Mouse (Mus musculus): ENCODE measurements around the gene Dars2. TPM values are rescaled to one million over a fixed set of nuclear protein-coding genes. Genes with fewer than 3 reads are reported as not detected.
"Not testable (repeated sequence)": the region's sequence is repeated elsewhere in the genome, so short reads cannot be mapped to it uniquely, and the experiment has no call there.

The Dars2 gene
- polyA plus RNA-seq, 1 experiment from 2014 or later: 30.8 TPM

- peaks cover 17% of the 10 kb centered on the region for H3K36me3 ChIP-seq (ENCODE audit: control insufficient read depth, insufficient read depth, low read length)
- WGBS: 95% methylated on average over 1 of the region's 1 CpGs
- not testable (repeated sequence) for ATAC-seq (ENCODE audit: low read depth); H3K4me1 ChIP-seq (replicated peaks; ENCODE audit: control insufficient read depth, insufficient read depth, low read length); H3K4me2 ChIP-seq (ENCODE audit: low read depth, low read length); H3K9ac ChIP-seq (ENCODE audit: low read length); H3K27ac ChIP-seq (ENCODE audit: low read length); H3K9me3 ChIP-seq (ENCODE audit: control insufficient read depth, low read length); H3K4me3 ChIP-seq (ENCODE audit: low read length); H3K27me3 ChIP-seq (ENCODE audit: control insufficient read depth, insufficient read depth, low read depth, low read length)
Observed at GRCm38 (mm10) chr1:161028427-161028826, 42.0 kb downstream of the Dars2 start.

DNA sequence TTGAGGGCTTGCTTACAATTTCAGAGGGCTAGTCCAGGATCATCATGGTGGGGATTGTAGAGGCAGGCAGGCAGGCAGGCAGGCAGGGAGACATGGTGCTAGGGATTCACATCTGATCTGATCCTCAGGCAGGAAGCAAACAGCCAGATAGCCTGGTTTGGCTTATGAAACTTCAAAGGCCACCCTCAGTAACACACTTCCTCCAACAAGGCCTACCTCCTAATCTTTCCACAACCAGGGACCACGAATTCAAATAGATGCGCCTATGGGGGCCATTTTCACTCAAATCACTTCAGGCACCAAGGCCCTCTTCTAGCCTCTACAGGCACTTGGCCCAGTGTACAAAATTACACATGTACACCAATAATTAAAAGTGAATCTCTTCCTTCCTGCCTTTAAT, 43.3 kb downstream of the Dars2 start:
- no peak overlapping the region for H3K9ac ChIP-seq (ENCODE audit: low read length)
- no peak overlapping the region for H3K27ac ChIP-seq (ENCODE audit: low read length)
- no peak overlapping the region for H3K4me2 ChIP-seq (ENCODE audit: low read depth, low read length)
- 84% methylated on average over 2 of the region's 2 CpGs for WGBS
- H3K36me3 ChIP-seq (ENCODE audit: control insufficient read depth, insufficient read depth, low read length): peaks cover 14% of the 10 kb centered on the region
- no peak for ATAC-seq (ENCODE audit: low read depth)
- H3K4me3 ChIP-seq (ENCODE audit: low read length): no peak overlapping the region
- no peaks in the 10 kb centered on the region for H3K27me3 ChIP-seq (ENCODE audit: control insufficient read depth, insufficient read depth, low read depth, low read length)
- H3K9me3 ChIP-seq (ENCODE audit: control insufficient read depth, low read length): no peaks in the 10 kb centered on the region
- H3K4me1 ChIP-seq (replicated peaks; ENCODE audit: control insufficient read depth, insufficient read depth, low read length): peaks cover 3% of the 10 kb centered on the region

DNA sequence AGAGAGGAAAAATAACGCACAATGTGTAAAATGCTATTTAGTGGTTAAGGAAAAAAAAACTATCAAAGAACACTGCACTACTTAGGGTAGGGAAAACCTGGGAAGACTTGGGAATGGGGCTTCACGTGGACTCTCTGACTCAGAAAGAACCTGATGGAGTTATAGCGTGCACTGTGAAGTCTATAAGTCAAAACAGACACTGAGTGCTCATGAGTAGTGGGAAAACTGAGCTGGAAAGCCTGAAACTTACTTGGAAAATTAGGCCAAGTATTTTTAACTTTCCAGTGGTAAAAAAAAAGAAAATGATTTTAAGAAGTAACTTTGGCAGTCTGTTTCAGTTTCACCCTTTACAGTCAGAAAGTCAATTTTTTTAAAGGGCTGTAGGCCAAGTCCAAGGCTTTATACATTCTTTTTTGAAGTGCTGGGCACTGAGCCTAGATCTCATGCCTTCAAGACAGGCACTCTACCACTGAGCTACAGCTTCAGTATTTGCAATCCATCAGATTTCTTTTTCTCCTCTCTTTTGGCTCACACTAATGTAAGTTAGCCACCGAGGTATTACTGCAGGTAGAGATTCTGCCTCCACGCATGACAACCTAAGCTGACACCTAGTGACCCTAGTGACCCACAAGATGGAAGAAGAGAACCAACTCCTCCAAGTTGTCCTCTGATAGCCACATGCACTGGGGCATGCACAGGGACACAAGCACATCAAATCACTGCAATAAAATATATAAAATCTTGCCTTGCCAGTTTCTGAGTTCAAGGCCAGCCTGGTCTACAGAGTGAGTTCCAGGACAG, 44.8 kb downstream of the Dars2 start:
- 63% methylated on average over 5 of the region's 5 CpGs for WGBS
- Histone ChIP-seq H3K4me1 (replicated peaks; ENCODE audit: control insufficient read depth, insufficient read depth, low read length) (peaks cover 3% of the 10 kb centered on the region), H3K4me3 (ENCODE audit: low read length) (no peak overlapping the region), H3K27ac (ENCODE audit: low read length) (peak overlapping the region; percentile 80), H3K36me3 (ENCODE audit: control insufficient read depth, insufficient read depth, low read length) (peaks cover 2% of the 10 kb centered on the region), H3K9me3 (ENCODE audit: control insufficient read depth, low read length) (no peaks in the 10 kb centered on the region), H3K27me3 (ENCODE audit: control insufficient read depth, insufficient read depth, low read depth, low read length) (no peaks in the 10 kb centered on the region), H3K9ac (ENCODE audit: low read length) (peak overlapping the region; percentile 14; the same call in 1 of the 2 replicates), H3K4me2 (ENCODE audit: low read depth, low read length) (no peak overlapping the region)
- peak; percentile 94 for ATAC-seq (ENCODE audit: low read depth)

- no peak overlapping the region for H3K4me2 ChIP-seq (ENCODE audit: low read depth, low read length)
- ATAC-seq (ENCODE audit: low read depth): no peak
- H3K27me3 ChIP-seq (ENCODE audit: control insufficient read depth, insufficient read depth, low read depth, low read length): no peaks in the 10 kb centered on the region
- H3K4me3 ChIP-seq (ENCODE audit: low read length): no peak overlapping the region
- H3K36me3 ChIP-seq (ENCODE audit: control insufficient read depth, insufficient read depth, low read length): peaks cover 15% of the 10 kb centered on the region
- H3K9ac ChIP-seq (ENCODE audit: low read length): no peak overlapping the region
- H3K9me3 ChIP-seq (ENCODE audit: control insufficient read depth, low read length): no peaks in the 10 kb centered on the region
- no peaks in the 10 kb centered on the region for H3K4me1 ChIP-seq (replicated peaks; ENCODE audit: control insufficient read depth, insufficient read depth, low read length)
- WGBS: 92% methylated on average over 14 of the region's 14 CpGs
- H3K27ac ChIP-seq (ENCODE audit: low read length): no peak overlapping the region
Observed at GRCm38 (mm10) chr1:161020051-161020450, 50.4 kb downstream of the Dars2 start.

- Histone ChIP-seq H3K4me2 (ENCODE audit: low read depth, low read length) (no peak overlapping the region), H3K9me3 (ENCODE audit: control insufficient read depth, low read length) (no peaks in the 10 kb centered on the region), H3K27ac (ENCODE audit: low read length) (no peak overlapping the region), H3K27me3 (ENCODE audit: control insufficient read depth, insufficient read depth, low read depth, low read length) (no peaks in the 10 kb centered on the region), H3K4me1 (replicated peaks; ENCODE audit: control insufficient read depth, insufficient read depth, low read length) (no peaks in the 10 kb centered on the region), H3K4me3 (ENCODE audit: low read length) (no peak overlapping the region), H3K36me3 (ENCODE audit: control insufficient read depth, insufficient read depth, low read length) (peaks cover 19% of the 10 kb centered on the region), H3K9ac (ENCODE audit: low read length) (no peak overlapping the region)
- ATAC-seq (ENCODE audit: low read depth): no peak
- 90% methylated on average over 2 of the region's 2 CpGs for WGBS
Observed at GRCm38 (mm10) chr1:161016378-161016777, 54.1 kb downstream of the Dars2 start.

DNA sequence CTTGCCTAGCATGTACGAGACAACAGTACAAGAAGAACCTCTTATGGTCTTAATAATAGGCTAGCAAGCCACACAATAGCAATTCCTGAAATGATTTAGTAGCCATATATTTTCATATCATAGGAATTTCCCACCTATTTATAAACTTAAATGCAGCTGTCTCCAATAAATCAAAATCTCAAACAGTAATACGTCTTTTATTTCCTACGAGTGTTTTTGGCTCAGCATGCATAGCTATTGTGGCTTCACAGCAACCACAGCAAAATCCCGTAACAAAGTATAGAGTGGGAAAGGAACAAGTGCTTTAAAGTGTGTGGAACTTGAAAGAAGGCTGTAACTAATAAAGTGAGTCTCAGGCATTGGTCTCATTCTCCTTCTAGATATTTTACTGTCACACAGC, 60.0 kb downstream of the Dars2 start:
- Histone ChIP-seq H3K36me3 (ENCODE audit: control insufficient read depth, insufficient read depth, low read length) (peaks cover 4% of the 10 kb centered on the region; the same call in 1 of the 2 replicates), H3K4me1 (replicated peaks; ENCODE audit: control insufficient read depth, insufficient read depth, low read length) (no peaks in the 10 kb centered on the region), H3K27ac (ENCODE audit: low read length) (no peak overlapping the region), H3K27me3 (ENCODE audit: control insufficient read depth, insufficient read depth, low read depth, low read length) (no peaks in the 10 kb centered on the region), H3K9ac (ENCODE audit: low read length) (no peak overlapping the region), H3K4me2 (ENCODE audit: low read depth, low read length) (no peak overlapping the region), H3K4me3 (ENCODE audit: low read length) (no peak overlapping the region), H3K9me3 (ENCODE audit: control insufficient read depth, low read length) (no peaks in the 10 kb centered on the region)
- ATAC-seq (ENCODE audit: low read depth): no peak
- 79% methylated on average over 4 of the region's 4 CpGs for WGBS

GRCm38 (mm10) chr1:161008038-161008437, 62.4 kb downstream of the Dars2 start:
- Histone ChIP-seq H3K4me3 (ENCODE audit: low read length) (no peak overlapping the region), H3K4me2 (ENCODE audit: low read depth, low read length) (no peak overlapping the region), H3K27ac (ENCODE audit: low read length) (no peak overlapping the region), H3K9ac (ENCODE audit: low read length) (no peak overlapping the region), H3K4me1 (replicated peaks; ENCODE audit: control insufficient read depth, insufficient read depth, low read length) (no peaks in the 10 kb centered on the region), H3K36me3 (ENCODE audit: control insufficient read depth, insufficient read depth, low read length) (peaks cover 4% of the 10 kb centered on the region; the same call in 1 of the 2 replicates), H3K9me3 (ENCODE audit: control insufficient read depth, low read length) (no peaks in the 10 kb centered on the region), H3K27me3 (ENCODE audit: control insufficient read depth, insufficient read depth, low read depth, low read length) (no peaks in the 10 kb centered on the region)
- ATAC-seq (ENCODE audit: low read depth): no peak
- 87% methylated on average over 2 of the region's 2 CpGs for WGBS

DNA sequence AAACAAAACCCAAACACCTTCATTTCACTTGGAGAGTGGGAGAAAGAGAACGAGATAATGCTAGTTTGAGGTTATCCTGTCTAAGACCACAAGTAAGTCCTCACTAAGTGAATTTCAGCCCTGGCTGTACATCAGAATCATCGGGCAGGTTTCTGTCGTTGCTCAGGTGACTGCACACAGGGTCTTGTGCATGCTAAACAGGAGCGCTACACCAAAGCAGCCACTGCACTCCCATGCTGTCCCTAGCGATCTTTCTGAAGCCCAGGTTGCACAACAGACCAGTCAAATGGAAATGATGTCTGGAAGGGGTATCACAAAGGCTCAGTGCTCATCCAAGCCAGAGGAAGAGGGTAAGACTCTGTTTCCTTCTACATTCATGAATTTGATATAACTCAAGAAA, 64.0 kb downstream of the Dars2 start:
- Histone ChIP-seq H3K4me1 (replicated peaks; ENCODE audit: control insufficient read depth, insufficient read depth, low read length) (no peaks in the 10 kb centered on the region), H3K27me3 (ENCODE audit: control insufficient read depth, insufficient read depth, low read depth, low read length) (no peaks in the 10 kb centered on the region), H3K9ac (ENCODE audit: low read length) (no peak overlapping the region), H3K36me3 (ENCODE audit: control insufficient read depth, insufficient read depth, low read length) (no peaks in the 10 kb centered on the region), H3K4me2 (ENCODE audit: low read depth, low read length) (no peak overlapping the region), H3K27ac (ENCODE audit: low read length) (no peak overlapping the region), H3K4me3 (ENCODE audit: low read length) (no peak overlapping the region), H3K9me3 (ENCODE audit: control insufficient read depth, low read length) (no peaks in the 10 kb centered on the region)
- ATAC-seq (ENCODE audit: low read depth): no peak
- WGBS: 82% methylated on average over 5 of the region's 5 CpGs

- no peak overlapping the region for H3K4me2 ChIP-seq (ENCODE audit: low read depth, low read length)
- WGBS: 59% methylated on average over 3 of the region's 3 CpGs
- H3K4me1 ChIP-seq (replicated peaks; ENCODE audit: control insufficient read depth, insufficient read depth, low read length): no peaks in the 10 kb centered on the region
- no peaks in the 10 kb centered on the region for H3K36me3 ChIP-seq (ENCODE audit: control insufficient read depth, insufficient read depth, low read length)
- ATAC-seq (ENCODE audit: low read depth): no peak
- no peak overlapping the region for H3K9ac ChIP-seq (ENCODE audit: low read length)
- H3K27me3 ChIP-seq (ENCODE audit: control insufficient read depth, insufficient read depth, low read depth, low read length): no peaks in the 10 kb centered on the region
- no peaks in the 10 kb centered on the region for H3K9me3 ChIP-seq (ENCODE audit: control insufficient read depth, low read length)
- H3K4me3 ChIP-seq (ENCODE audit: low read length): no peak overlapping the region
- H3K27ac ChIP-seq (ENCODE audit: low read length): no peak overlapping the region
Observed at GRCm38 (mm10) chr1:161005526-161005925, 64.9 kb downstream of the Dars2 start.
